Mouse (Mus musculus) limb, embryonic 14.5 days (tissue): ENCODE data around the gene Pappa2. TPM values are rescaled to one million over a fixed set of nuclear protein-coding genes. Genes with fewer than 3 reads are reported as not detected.
A peak's percentile ranks its signal among the peaks of the same experiment; 100 is the strongest.

Experiments
- ATAC-seq: fragments of 200-750 bp; cut with Nextera tagmentation; 2 replicates; pipeline ENCODE4 v1.8.0; 2017; ENCODE audit warnings: low read depth, moderate number of reproducible peaks, moderate TSS enrichment; ENCODE audit not compliant: low FRiP score
- DNase-seq: peaks from one replicate; pipeline ENCODE4 v3.0.0-alpha.2; 2015; ENCODE audit warnings: low spot score
- H3K27ac ChIP-seq: fragments of 300-500 bp; sonication (generic); replicated peaks from 2 replicates; pipeline ENCODE4 v1.5.1; 2014; ENCODE audit warnings: low read depth, mild to moderate bottlenecking, low read length, moderate library complexity, mixed read lengths
- H3K27me3 ChIP-seq: fragments of 300-500 bp; sonication (generic); 2 replicates; pipeline ENCODE4 v1.6.1; 2014; ENCODE audit warnings: low read length, mixed read lengths; ENCODE audit not compliant: control insufficient read depth, insufficient read depth
- H3K36me3 ChIP-seq: fragments of 300-500 bp; sonication (generic); 2 replicates; pipeline ENCODE4 v1.6.1; 2014; ENCODE audit warnings: mild to moderate bottlenecking, low read length, moderate library complexity, mixed read lengths; ENCODE audit not compliant: control insufficient read depth, insufficient read depth
- H3K4me1 ChIP-seq: fragments of 300-500 bp; sonication (generic); 2 replicates; pipeline ENCODE4 v1.6.1; 2014; ENCODE audit warnings: antibody characterized with exemption, low read length, mixed read lengths; ENCODE audit not compliant: control insufficient read depth, insufficient read depth
- H3K4me2 ChIP-seq: fragments of 300-500 bp; sonication (generic); replicated peaks from 2 replicates; pipeline ENCODE4 v1.6.1; 2014; ENCODE audit warnings: low read depth, mild to moderate bottlenecking, low read length, moderate library complexity; ENCODE audit not compliant: severe bottlenecking
- H3K4me3 ChIP-seq: fragments of 300-500 bp; sonication (generic); replicated peaks from 2 replicates; pipeline ENCODE4 v1.5.1; 2014; ENCODE audit warnings: low read length
- H3K9ac ChIP-seq: fragments of 300-500 bp; sonication (generic); 2 replicates; pipeline ENCODE4 v1.6.1; 2014; ENCODE audit warnings: mild to moderate bottlenecking, low read depth, low read length, moderate library complexity; ENCODE audit not compliant: severe bottlenecking
- H3K9me3 ChIP-seq: fragments of 300-500 bp; sonication (generic); 2 replicates; pipeline ENCODE4 v1.6.1; 2016; ENCODE audit warnings: low read length; ENCODE audit not compliant: control insufficient read depth
- POLR2A ChIP-seq: fragments of 200-500 bp; IDR thresholded peaks from 2 replicates; pipeline ENCODE4 v1.8.0; 2012; ENCODE audit warnings: inconsistent platforms, mild to moderate bottlenecking, moderate library complexity, borderline replicate concordance; ENCODE audit not compliant: insufficient read depth, insufficient read length; ENCODE audit errors: extremely low read depth
- WGBS: fragments of 180-500 bp; shearing (Covaris S2); extraction: QIAGEN DNeasy Blood & Tissue Kit; methylation state at CpG from one replicate; pipeline ENCODE4 v1.1.7; 2014; 5-methylcytosine and 5-hydroxymethylcytosine counted together
- polyA plus RNA-seq, 2 experiments: library from polyadenylated mRNA; depleted of rRNA in 1 of 2; stranded (reverse) in 1 of 2; unstranded in 1 of 2; fragments of >200 nt; fragmentation: Nextera tagmentation in 1 of 2; extraction: Ambion mirVana in 1 of 2; gene quantifications; 2 replicates each; pipeline versions ENCODE4 v1.2.1 to v1.2.3; 2012 to 2014

The Pappa2 gene
- polyA plus RNA-seq, 2 experiments = 3.8 to 5.2 TPM

- Histone ChIP-seq H3K4me2 (no peak overlapping the region), H3K27me3 (no peaks in the 10 kb centered on the region), H3K9ac (no peak overlapping the region), H3K4me3 (no peak overlapping the region), H3K9me3 (no peaks in the 10 kb centered on the region), H3K27ac (no peak overlapping the region), H3K36me3 (no peaks in the 10 kb centered on the region), H3K4me1 (no peaks in the 10 kb centered on the region)
- DNase-seq (no peak), ATAC-seq (no peak)
- TF ChIP-seq POLR2A = no peak
- 80% methylated on average over 2 of the region's 2 CpGs for WGBS
Measured at GRCm38 (mm10) chr1:158874552-158875077, 105.7 kb downstream of the Pappa2 start.

- Histone ChIP-seq H3K4me3 (no peak overlapping the region), H3K36me3 (no peaks in the 10 kb centered on the region), H3K9ac (no peak overlapping the region), H3K27me3 (no peaks in the 10 kb centered on the region), H3K4me1 (no peaks in the 10 kb centered on the region), H3K4me2 (no peak overlapping the region), H3K9me3 (no peaks in the 10 kb centered on the region), H3K27ac (no peak overlapping the region)
- ATAC-seq = no peak
- no peak for TF ChIP-seq POLR2A
- DNase-seq = no peak
- WGBS = 73% methylated on average over 1 of the region's 1 CpGs
Measured at GRCm38 (mm10) chr1:158873631-158874030, 106.7 kb downstream of the Pappa2 start.

- no peak overlapping the region for H3K4me2 ChIP-seq
- no peak overlapping the region for H3K9ac ChIP-seq
- no peaks in the 10 kb centered on the region for H3K27me3 ChIP-seq
- no peaks in the 10 kb centered on the region for H3K36me3 ChIP-seq
- no peak for DNase-seq
- no peaks in the 10 kb centered on the region for H3K4me1 ChIP-seq
- H3K9me3 ChIP-seq = no peaks in the 10 kb centered on the region
- H3K27ac ChIP-seq = no peak overlapping the region
- TF ChIP-seq POLR2A = no peak
- no peak overlapping the region for H3K4me3 ChIP-seq
- ATAC-seq = no peak
- 83% methylated on average over 2 of the region's 2 CpGs for WGBS
Measured at GRCm38 (mm10) chr1:158871401-158871800, 108.9 kb downstream of the Pappa2 start.

DNA sequence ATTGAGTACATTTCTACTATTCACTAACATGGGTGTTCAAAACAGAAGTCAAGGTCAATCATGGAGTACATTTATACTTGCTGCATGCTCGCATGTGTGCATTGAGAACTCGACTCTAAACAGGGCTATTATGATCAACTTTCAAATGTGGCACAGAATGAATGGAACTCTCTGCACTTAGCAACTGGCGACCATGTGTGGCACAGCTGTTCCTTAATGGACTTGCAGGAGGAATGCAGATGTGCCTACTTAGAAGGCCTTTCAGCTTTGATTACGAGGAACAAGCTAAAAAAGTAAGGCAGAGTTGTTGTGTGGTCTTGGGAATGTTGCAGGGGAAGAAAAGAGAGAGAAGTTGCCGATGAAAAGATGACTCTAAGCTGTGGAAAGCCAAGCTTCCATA is 120.1 kb downstream of the Pappa2 start:
- Histone ChIP-seq H3K9ac (no peak overlapping the region), H3K27me3 (no peaks in the 10 kb centered on the region), H3K4me3 (no peak overlapping the region), H3K4me2 (no peak overlapping the region), H3K36me3 (no peaks in the 10 kb centered on the region), H3K9me3 (no peaks in the 10 kb centered on the region), H3K27ac (no peak overlapping the region), H3K4me1 (peaks cover 17% of the 10 kb centered on the region)
- ATAC-seq (peak; percentile 74), DNase-seq (peak; percentile 73)
- 15% methylated on average over 5 of the region's 5 CpGs for WGBS
- no peak for TF ChIP-seq POLR2A

DNA sequence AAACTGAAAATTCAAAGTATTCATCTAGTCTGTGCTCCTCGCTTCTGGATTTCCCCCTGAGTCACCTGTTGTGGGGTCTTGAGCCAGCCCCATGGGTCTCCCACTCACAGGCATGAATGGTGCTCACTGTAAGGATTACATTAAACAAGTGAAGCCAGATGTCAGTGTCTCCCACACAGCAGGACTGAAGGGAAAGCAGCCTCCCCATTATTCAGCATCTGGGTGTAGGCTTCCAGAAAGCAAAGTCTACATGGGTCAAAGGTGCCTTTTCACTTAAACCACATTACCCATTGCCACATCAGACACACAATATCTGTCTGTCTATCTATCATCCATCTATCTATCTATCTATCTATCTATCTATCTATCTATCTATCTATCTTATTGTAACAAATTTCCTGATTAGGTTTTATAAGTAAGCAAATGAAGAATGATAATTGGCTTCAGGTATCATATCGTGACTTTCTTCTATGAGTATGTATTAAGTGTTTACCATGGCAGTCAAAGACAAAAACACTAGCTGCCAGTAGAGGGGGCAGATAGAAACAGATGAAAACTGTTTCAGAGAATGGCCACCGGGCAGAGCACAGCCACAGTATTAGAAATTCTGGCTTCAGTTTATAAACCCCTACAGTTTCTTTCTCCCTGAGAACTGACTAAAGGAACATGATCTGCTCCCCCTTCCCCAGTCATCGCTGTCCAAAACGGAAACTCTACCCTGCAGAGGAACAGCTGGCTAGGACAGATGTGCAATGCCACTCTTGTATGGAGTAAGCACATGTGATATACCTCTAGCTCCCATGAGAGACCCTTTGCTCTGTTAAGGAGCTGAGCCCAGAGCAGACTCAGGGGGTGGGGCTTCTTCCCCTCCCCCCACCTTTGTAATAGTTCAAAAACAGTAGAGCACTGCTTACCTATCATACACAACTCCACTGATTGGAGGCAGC is 126.1 kb downstream of the Pappa2 start:
- H3K27me3 ChIP-seq = no peaks in the 10 kb centered on the region
- no peaks in the 10 kb centered on the region for H3K9me3 ChIP-seq
- no peak overlapping the region for H3K4me2 ChIP-seq
- no peak overlapping the region for H3K4me3 ChIP-seq
- ATAC-seq (peak; percentile 87), DNase-seq (peak; percentile 53)
- H3K36me3 ChIP-seq = no peaks in the 10 kb centered on the region
- no peak overlapping the region for H3K9ac ChIP-seq
- 37% methylated on average over 5 of the region's 5 CpGs for WGBS
- TF ChIP-seq POLR2A = no peak
- peaks cover under 1% of the 10 kb centered on the region; the same call in 1 of the 2 replicates for H3K4me1 ChIP-seq
- no peak overlapping the region for H3K27ac ChIP-seq
